Mouse (Mus musculus): ENCODE data around the gene Zfp428.

Zfp428 gene

GRCm38 (mm10) chr7:24523723-24524122 lies 16.9 kb downstream of the Zfp428 start:
- no peak for DNase-seq

GRCm38 (mm10) chr7:24524978-24525377 lies 18.2 kb downstream of the Zfp428 start:
- DNase-seq: no peak

GRCm38 (mm10) chr7:24525686-24526420 lies 19.0 kb downstream of the Zfp428 start:
- peak; percentile 81 for DNase-seq

- no peak for DNase-seq
Measured at GRCm38 (mm10) chr7:24528861-24529260, 22.1 kb downstream of the Zfp428 start.

- DNase-seq: peak; percentile 75
Measured at GRCm38 (mm10) chr7:24529580-24529979, 22.8 kb downstream of the Zfp428 start.

GRCm38 (mm10) chr7:24530062-24530931 lies 23.5 kb downstream of the Zfp428 start, which contains the start of gene Irgq:
Irgq (plus strand) TSS chr7:24530689.
- DNase-seq: peak; percentile 99

GRCm38 (mm10) chr7:24531211-24531971 lies 24.6 kb downstream of the Zfp428 start:
- peak; percentile 84 for DNase-seq

GRCm38 (mm10) chr7:24533031-24533571 lies 26.3 kb downstream of the Zfp428 start:
- DNase-seq: no peak

GRCm38 (mm10) chr7:24533806-24534205 lies 27.0 kb downstream of the Zfp428 start:
- no peak for DNase-seq

GRCm38 (mm10) chr7:24534301-24534700 lies 27.5 kb downstream of the Zfp428 start:
- no peak for DNase-seq

GRCm38 (mm10) chr7:24537081-24537480 lies 30.3 kb downstream of the Zfp428 start:
- DNase-seq: no peak

- peak; percentile 87 for DNase-seq
Measured at GRCm38 (mm10) chr7:24537591-24537990, 30.8 kb downstream of the Zfp428 start.

GRCm38 (mm10) chr7:24538154-24538553 lies 31.3 kb downstream of the Zfp428 start:
- no peak for DNase-seq

GRCm38 (mm10) chr7:24538701-24539100 lies 31.9 kb downstream of the Zfp428 start:
- DNase-seq: no peak

- no peak for DNase-seq
Measured at GRCm38 (mm10) chr7:24539686-24540085, 32.9 kb downstream of the Zfp428 start.

GRCm38 (mm10) chr7:24544506-24544905 lies 37.7 kb downstream of the Zfp428 start:
- no peak for DNase-seq

- DNase-seq: peak; percentile 66
Measured at GRCm38 (mm10) chr7:24546068-24546614, 39.3 kb downstream of the Zfp428 start, which contains the start of the genes Pinlyp and Xrcc1. Pinlyp (minus strand) TSS chr7:24546118. Xrcc1 (plus strand) TSS chr7:24546289.

GRCm38 (mm10) chr7:24546634-24547389 lies 40.0 kb downstream of the Zfp428 start:
- DNase-seq: peak; percentile 100

- peak; percentile 69 for DNase-seq
Measured at GRCm38 (mm10) chr7:24547534-24548036, 40.8 kb downstream of the Zfp428 start.

- DNase-seq: no peak
Measured at GRCm38 (mm10) chr7:24551985-24552759, 45.4 kb downstream of the Zfp428 start.
